Mouse (Mus musculus) layer of hippocampus, postnatal 14 days (tissue): ENCODE measurements around the gene Trim63. TPM values are rescaled to one million over a fixed set of nuclear protein-coding genes. Genes with fewer than 3 reads are reported as not detected.

Experiments used
- DNase-seq, 2 experiments: peaks; one replicate each; pipeline ENCODE4 v3.0.0; 2021 to 2022; ENCODE audit warnings: low spot score in 2 of 2, mixed read lengths in 1 of 2
- total RNA-seq, 2 experiments: library from RNA; stranded (reverse); gene quantifications; 2 replicates each; pipeline ENCODE4 v1.2.3; 2021

Trim63 gene
- total RNA-seq, 2 experiments from 2014 or later, result 0.21 TPM; not detected in 1

- no peak for DNase-seq
Measured at GRCm38 (mm10) chr4:134298626-134299497, 16.1 kb upstream of the Trim63 start.

- no peak for DNase-seq
Measured at GRCm38 (mm10) chr4:134299498-134299810, 15.5 kb upstream of the Trim63 start.

- DNase-seq, result no peak
Measured at GRCm38 (mm10) chr4:134300316-134300715, 14.6 kb upstream of the Trim63 start.

- no peak for DNase-seq
Measured at GRCm38 (mm10) chr4:134302084-134302483, 12.8 kb upstream of the Trim63 start.

- DNase-seq, result no peak
Measured at GRCm38 (mm10) chr4:134306963-134307362, 8.0 kb upstream of the Trim63 start.

GRCm38 (mm10) chr4:134307367-134308072, 7.4 kb upstream of the Trim63 start:
- peak; percentile 41 to 59 for DNase-seq

- no peak for DNase-seq
Measured at GRCm38 (mm10) chr4:134310106-134310505, 4.8 kb upstream of the Trim63 start.

GRCm38 (mm10) chr4:134310656-134311055, 4.3 kb upstream of the Trim63 start:
- DNase-seq, result no peak

- no peak for DNase-seq
Measured at GRCm38 (mm10) chr4:134311784-134312183, 3.1 kb upstream of the Trim63 start.

- no peak for DNase-seq
Measured at GRCm38 (mm10) chr4:134312341-134312740, 2.6 kb upstream of the Trim63 start.

- no peak for DNase-seq
Measured at GRCm38 (mm10) chr4:134312901-134313300, 2.0 kb upstream of the Trim63 start.

GRCm38 (mm10) chr4:134314081-134314655, 752 bp upstream of the Trim63 start:
- no peak for DNase-seq

- no peak for DNase-seq
Measured at GRCm38 (mm10) chr4:134315470-134315869, 550 bp downstream of the Trim63 start.

GRCm38 (mm10) chr4:134316390-134316789, 1.5 kb downstream of the Trim63 start:
- no peak for DNase-seq

- DNase-seq, result no peak
Measured at GRCm38 (mm10) chr4:134319074-134319473, 4.2 kb downstream of the Trim63 start.

- DNase-seq, result no peak
Measured at GRCm38 (mm10) chr4:134319674-134320073, 4.8 kb downstream of the Trim63 start.

GRCm38 (mm10) chr4:134321524-134321923, 6.6 kb downstream of the Trim63 start:
- no peak for DNase-seq

GRCm38 (mm10) chr4:134324655-134325054, 9.7 kb downstream of the Trim63 start:
- DNase-seq, result no peak

- DNase-seq, result no peak
Measured at GRCm38 (mm10) chr4:134326859-134327530, 12.1 kb downstream of the Trim63 start.

- DNase-seq, result no peak
Measured at GRCm38 (mm10) chr4:134328151-134328550, 13.2 kb downstream of the Trim63 start.

GRCm38 (mm10) chr4:134328832-134329231, 13.9 kb downstream of the Trim63 start:
- DNase-seq, result no peak

GRCm38 (mm10) chr4:134330281-134330680, 15.4 kb downstream of the Trim63 start:
- DNase-seq, result no peak
